Mouse (Mus musculus): ENCODE results near the gene Pafah1b2.

DNA sequence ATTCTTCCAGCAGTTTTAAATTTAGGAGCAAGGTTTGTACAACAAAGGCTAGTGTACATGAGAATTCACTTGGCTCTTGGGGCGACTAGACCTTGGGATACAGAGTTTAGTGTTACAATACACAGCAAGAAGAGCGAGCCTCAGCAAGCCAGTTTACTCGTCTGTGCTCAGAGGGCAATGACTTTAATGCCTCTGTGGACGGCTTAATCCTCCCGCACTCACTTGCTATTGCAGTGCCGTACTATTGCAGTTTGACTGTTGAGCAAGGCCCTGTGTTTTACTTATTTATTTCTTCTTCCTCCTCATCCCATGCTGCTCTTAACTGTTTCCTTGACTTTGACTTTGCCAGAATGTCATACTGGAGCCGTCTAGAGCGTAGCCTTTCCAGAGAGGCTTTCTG, 37.7 kb upstream of the Pafah1b2 start:
- TF ChIP-seq CTCF (IDR thresholded peaks at IDR 0.05; ENCODE audit: control insufficient read depth, insufficient read depth, insufficient replicate concordance, low read depth, low read length): no peak
- no peak for TF ChIP-seq POLR2A (IDR thresholded peaks at IDR 0.05; ENCODE audit: control insufficient read depth, low read depth, low read length)
